Mouse (Mus musculus): ENCODE measurements around the gene Atp8a2.
"Not testable (repeated sequence)": the region's sequence is repeated elsewhere in the genome, so short reads cannot be mapped to it uniquely, and the experiment has no call there.

Gene Atp8a2

GRCm38 (mm10) chr14:59633295-59633898 is 563.6 kb downstream of the Atp8a2 start:
- DNase-seq: no peak

- DNase-seq: no peak
Observed at GRCm38 (mm10) chr14:59632067-59632466, 564.9 kb downstream of the Atp8a2 start.

- no peak for DNase-seq
Observed at GRCm38 (mm10) chr14:59630096-59630495, 566.9 kb downstream of the Atp8a2 start.

GRCm38 (mm10) chr14:59629308-59629707 is 567.7 kb downstream of the Atp8a2 start:
- no peak for DNase-seq

GRCm38 (mm10) chr14:59627823-59628222 is 569.2 kb downstream of the Atp8a2 start:
- peak; percentile 28 for DNase-seq

GRCm38 (mm10) chr14:59627142-59627680 is 569.8 kb downstream of the Atp8a2 start:
- no peak for DNase-seq

- peak; percentile 51 for DNase-seq
Observed at GRCm38 (mm10) chr14:59626711-59627110, 570.3 kb downstream of the Atp8a2 start.

GRCm38 (mm10) chr14:59625806-59626364 is 571.1 kb downstream of the Atp8a2 start:
- DNase-seq: no peak

- peak; percentile 76 for DNase-seq
Observed at GRCm38 (mm10) chr14:59625158-59625805, 571.7 kb downstream of the Atp8a2 start, which contains the start of gene Shisa2. Shisa2 (plus strand) TSS chr14:59625308.

- no peak for DNase-seq
Observed at GRCm38 (mm10) chr14:59624326-59624885, 572.6 kb downstream of the Atp8a2 start.

- DNase-seq: no peak
Observed at GRCm38 (mm10) chr14:59616802-59617201, 580.2 kb downstream of the Atp8a2 start.

- DNase-seq: not testable (repeated sequence)
Observed at GRCm38 (mm10) chr14:59614149-59614548, 582.8 kb downstream of the Atp8a2 start.

- DNase-seq: peak; percentile 79
Observed at GRCm38 (mm10) chr14:59612920-59613625, 583.9 kb downstream of the Atp8a2 start.

- DNase-seq: no peak
Observed at GRCm38 (mm10) chr14:59607021-59607420, 590.0 kb downstream of the Atp8a2 start.

- peak; percentile 84 for DNase-seq
Observed at GRCm38 (mm10) chr14:59605671-59606353, 591.2 kb downstream of the Atp8a2 start.

GRCm38 (mm10) chr14:59604002-59604645 is 592.9 kb downstream of the Atp8a2 start:
- peak; percentile 33 for DNase-seq

- no peak for DNase-seq
Observed at GRCm38 (mm10) chr14:59598260-59598627, 598.7 kb downstream of the Atp8a2 start.

GRCm38 (mm10) chr14:59597398-59598259 is 599.4 kb downstream of the Atp8a2 start, which contains the start of gene Cdadc1:
Cdadc1 (minus strand) TSS chr14:59597959.
- DNase-seq: peak; percentile 97

- DNase-seq: no peak
Observed at GRCm38 (mm10) chr14:59594988-59595387, 602.0 kb downstream of the Atp8a2 start.

GRCm38 (mm10) chr14:59592593-59592992 is 604.4 kb downstream of the Atp8a2 start:
- DNase-seq: no peak

- no peak for DNase-seq
Observed at GRCm38 (mm10) chr14:59591901-59592300, 605.1 kb downstream of the Atp8a2 start.
